Mouse (Mus musculus): ENCODE data around the gene Fam209.

- TF ChIP-seq CTCF (IDR thresholded peaks at IDR 0.05; ENCODE audit: low read depth) (no peak), EP300 (IDR thresholded peaks at IDR 0.05; ENCODE audit: low read depth) (no peak)
These were observed 31.7 kb upstream of the Fam209 start for GRCm38 (mm10) chr2:172440640-172441005.
